13 mouse cellular contexts compared by ENCODE assay signal in the genomic region with DNA sequence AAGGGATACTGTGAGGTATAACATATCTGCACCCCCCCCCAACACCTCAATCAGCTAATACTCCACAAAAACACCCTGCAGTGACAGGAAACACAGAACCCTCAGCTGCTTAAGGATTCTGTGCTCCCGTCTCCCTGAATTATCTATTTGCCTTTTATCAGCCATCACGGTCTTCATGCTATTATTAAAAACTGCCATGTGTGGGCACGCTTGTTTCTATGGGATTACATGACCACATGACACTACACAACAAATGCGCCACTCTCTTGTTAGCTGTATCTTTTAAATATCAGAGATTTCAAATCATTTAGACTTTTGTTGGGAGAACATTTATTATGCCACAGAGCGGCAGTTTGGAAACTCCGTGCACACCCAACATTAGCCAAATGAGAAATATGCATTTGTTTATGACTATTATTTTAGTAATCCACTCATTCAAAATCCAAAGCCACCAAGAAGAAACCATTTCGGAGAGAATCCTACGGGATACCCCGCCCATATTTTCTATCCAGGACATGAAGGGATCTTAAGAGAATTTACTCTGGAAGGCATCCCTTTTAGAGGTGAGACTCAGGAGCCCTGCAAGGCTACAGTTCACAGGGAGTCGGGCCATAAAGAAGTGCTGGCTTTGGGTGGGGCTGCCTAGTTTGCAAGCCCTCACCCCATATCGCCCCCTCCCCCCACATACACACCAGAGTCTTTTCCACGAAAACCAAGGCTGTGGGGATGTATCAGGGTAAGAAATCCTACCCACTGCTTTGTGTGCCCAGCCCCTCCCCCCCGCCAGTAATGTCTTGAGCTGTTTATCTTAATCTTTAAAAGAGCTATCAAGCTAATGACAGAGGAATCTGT.
A peak's percentile ranks its signal among the peaks of the same experiment; 100 is the strongest.
DNase-seq lines count a peak whose midpoint lies in the region; ATAC-seq lines count a peak whose summit lies in the region.
"Had no signal": no experiment of that assay in that cellular context is flagged by ENCODE, and none has a peak within 500 bp of the region (broad histone marks: within the 10 kb centered on the region; RNA-seq: fewer than 3 reads in every experiment).

No protein-coding gene starts in this region.

- WGBS in hindbrain, embryonic 12.5 days: 54% methylated on average over 13 of the region's 13 CpGs
- 44% methylated on average over 13 of the region's 13 CpGs for WGBS in neural tube, embryonic 14.5 days

- no peaks in the 10 kb centered on the region for H3K36me3 ChIP-seq in hindbrain, embryonic 12.5 days
- H3K36me3 ChIP-seq in neural tube, embryonic 14.5 days (ENCODE audit: control insufficient read depth, insufficient read depth, low read length): no peaks in the 10 kb centered on the region
- H3K36me3 ChIP-seq: heart, embryonic 15.5 days; limb, embryonic 10.5 days; stomach, embryonic 15.5 days had no signal

- peak overlapping the region; percentile 49 for H3K4me3 ChIP-seq in hindbrain, embryonic 12.5 days
- H3K4me3 ChIP-seq in neural tube, embryonic 14.5 days (ENCODE audit: low read depth, low read length): peak overlapping the region; percentile 50

- intact Hi-C loops in heart, postnatal 14 days (cut with DNase I): no loop called here

- ATAC-seq in hindbrain, embryonic 12.5 days (ENCODE audit: low FRiP score): peak; percentile 19; the same call in 1 of the 2 replicates
- peak; percentile 16 for ATAC-seq in neural tube, embryonic 14.5 days (ENCODE audit: low read depth)

- H3K4me1 ChIP-seq in hindbrain, embryonic 12.5 days: peaks cover 14% of the 10 kb centered on the region
- peaks cover 4% of the 10 kb centered on the region; the same call in 1 of the 2 replicates for H3K4me1 ChIP-seq in neural tube, embryonic 14.5 days (ENCODE audit: control insufficient read depth, insufficient read depth, low read length)

- H3K9ac ChIP-seq in hindbrain, embryonic 12.5 days: peak overlapping the region; percentile 52
- H3K9ac ChIP-seq in neural tube, embryonic 14.5 days (replicated peaks; ENCODE audit: low read depth, low read length): peak overlapping the region; percentile 65
- H3K9ac ChIP-seq: heart, embryonic 15.5 days; lung, embryonic 14.5 days; stomach, embryonic 15.5 days had no signal

- H3K27me3 ChIP-seq in hindbrain, embryonic 12.5 days: no peaks in the 10 kb centered on the region
- H3K27me3 ChIP-seq in neural tube, embryonic 14.5 days (ENCODE audit: control insufficient read depth, insufficient read depth, low read length): no peaks in the 10 kb centered on the region
- H3K27me3 ChIP-seq: heart, embryonic 15.5 days; stomach, embryonic 15.5 days had no signal

- peak; percentile 78 for DNase-seq in heart, adult 11 months
- no peak for DNase-seq in heart, postnatal 14 days
- peak; percentile 43 to 53 for DNase-seq in cerebellum, postnatal 36 days
- no peak for DNase-seq in frontal cortex, postnatal 14 days (ENCODE audit: low spot score in 2 of 2)
- no peak for DNase-seq in lung, postnatal 4 days
- no peak for DNase-seq in urinary bladder, postnatal 25 days (ENCODE audit: low spot score)
- DNase-seq: lung, embryonic 14.5 days had no signal

- peak overlapping the region; percentile 87 for H3K27ac ChIP-seq in hindbrain, embryonic 12.5 days
- peak overlapping the region; percentile 84 for H3K27ac ChIP-seq in neural tube, embryonic 14.5 days (ENCODE audit: low read depth, low read length)
- H3K27ac ChIP-seq: heart, embryonic 15.5 days; kidney, postnatal 0 days; limb, embryonic 10.5 days; stomach, embryonic 15.5 days had no signal

- H3K9me3 ChIP-seq in hindbrain, embryonic 12.5 days (replicated peaks): no peaks in the 10 kb centered on the region
- no peaks in the 10 kb centered on the region for H3K9me3 ChIP-seq in neural tube, embryonic 14.5 days (ENCODE audit: control insufficient read depth, low read length)
- H3K9me3 ChIP-seq: heart, embryonic 15.5 days; limb, embryonic 10.5 days; stomach, embryonic 15.5 days had no signal

- H3K4me2 ChIP-seq in hindbrain, embryonic 12.5 days (replicated peaks): peak overlapping the region; percentile 58
- peak overlapping the region; percentile 70 for H3K4me2 ChIP-seq in neural tube, embryonic 14.5 days (ENCODE audit: low read depth, low read length)

Comparison
In these comparisons a context has a peak if more than half of its experiments do, and no peak if none do; other contexts are left out.
1. DNase-seq: peak in heart, adult 11 months (single experiment) and cerebellum, postnatal 36 days (2 of 2); none in heart, postnatal 14 days (0 of 2), frontal cortex, postnatal 14 days (0 of 2), lung, postnatal 4 days (0 of 2) and urinary bladder, postnatal 25 days (single experiment).